Mouse (Mus musculus) cortical plate, adult 2 months (tissue): ENCODE results near the gene Katnal1.

Source experiments
- CTCF ChIP-seq: fragments of 200-500 bp; IDR thresholded peaks from 2 replicates; pipeline ENCODE4 v1.5.1; 2011; ENCODE audit warnings: mild to moderate bottlenecking, control low read depth, low read length; ENCODE audit not compliant: insufficient read depth; ENCODE audit errors: extremely low read depth
- POLR2A ChIP-seq: fragments of 200-500 bp; IDR thresholded peaks from 2 replicates; pipeline ENCODE4 v1.6.1; 2011; ENCODE audit warnings: mild to moderate bottlenecking, low read length, control low read depth; ENCODE audit not compliant: insufficient read depth; ENCODE audit errors: extremely low read depth

GRCm38 (mm10) chr5:148969648-148970047 is 40.5 kb upstream of the Katnal1 start:
- TF ChIP-seq POLR2A (no peak), CTCF (no peak)
